Mouse (Mus musculus): Measurements from ENCODE around the gene Slc4a1ap. TPM values are rescaled to one million over a fixed set of nuclear protein-coding genes. Genes with fewer than 3 reads are reported as not detected.
"Not testable (repeated sequence)": the region's sequence is repeated elsewhere in the genome, so short reads cannot be mapped to it uniquely, and the experiment has no call there.

Gene Slc4a1ap
- total RNA-seq (2021): 10 to 100 TPM; 21.2 to 21.4 TPM

DNA sequence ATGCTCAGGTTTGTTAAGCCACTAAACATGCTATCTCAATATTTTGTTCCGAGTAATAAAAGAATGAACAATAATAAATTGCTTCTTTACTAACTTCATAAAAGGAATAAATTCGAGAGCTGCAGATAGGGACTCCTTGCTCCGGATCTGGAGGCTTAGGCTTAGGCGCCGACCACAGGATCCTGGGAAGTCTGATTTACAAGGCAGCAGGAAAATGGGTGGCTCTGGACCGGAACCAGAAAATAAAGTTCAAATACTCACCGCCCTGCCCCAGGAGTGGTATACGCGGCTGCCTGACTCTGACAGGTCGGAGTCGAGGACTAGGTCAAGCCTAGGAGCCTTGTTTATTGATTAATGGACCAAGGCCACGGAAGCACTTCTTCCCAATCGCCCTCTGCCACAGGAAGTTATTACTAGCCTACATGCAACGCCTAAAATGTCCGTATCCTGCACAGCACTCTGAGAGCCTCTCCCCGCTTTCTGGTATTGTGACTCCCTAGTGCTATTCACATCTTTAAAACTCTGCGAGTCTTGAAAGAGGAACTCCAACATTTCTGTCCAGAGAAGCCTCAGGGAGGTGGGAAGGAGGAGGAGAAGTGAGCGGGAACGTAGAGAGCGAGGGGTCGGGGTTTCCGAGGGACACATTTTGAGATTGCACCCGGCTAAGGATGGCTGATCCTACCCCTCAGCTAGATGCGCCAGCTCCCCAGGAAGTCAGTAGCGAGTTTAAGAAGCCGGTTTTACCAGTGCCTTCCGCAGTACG is at the start of gene Slc4a1ap:
Gene Slc4a1ap, plus strand, starts transcription at position 642 of the 763 bp plus-strand sequence.
- peak; percentile 87 for DNase-seq

DNA sequence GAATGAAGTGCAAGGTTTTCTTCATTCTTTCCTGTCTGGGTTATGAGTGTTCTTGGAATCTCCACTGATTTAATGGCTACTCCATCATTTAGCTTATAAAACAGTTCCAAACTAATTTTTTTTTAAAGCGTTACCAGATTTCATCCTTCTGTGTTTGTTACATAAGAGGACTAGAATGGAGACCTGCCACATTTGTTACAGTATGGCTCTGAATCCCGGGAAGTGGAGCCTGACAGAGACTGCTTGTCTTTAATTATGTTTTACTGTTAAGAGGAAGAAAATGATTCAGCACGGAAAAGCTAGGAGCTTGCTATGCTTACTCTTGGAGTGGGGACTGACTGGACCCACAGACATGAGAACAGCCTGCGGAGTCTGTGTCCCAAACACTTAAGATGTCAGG is 46.3 kb upstream of the Slc4a1ap start:
- DNase-seq: no peak

DNA sequence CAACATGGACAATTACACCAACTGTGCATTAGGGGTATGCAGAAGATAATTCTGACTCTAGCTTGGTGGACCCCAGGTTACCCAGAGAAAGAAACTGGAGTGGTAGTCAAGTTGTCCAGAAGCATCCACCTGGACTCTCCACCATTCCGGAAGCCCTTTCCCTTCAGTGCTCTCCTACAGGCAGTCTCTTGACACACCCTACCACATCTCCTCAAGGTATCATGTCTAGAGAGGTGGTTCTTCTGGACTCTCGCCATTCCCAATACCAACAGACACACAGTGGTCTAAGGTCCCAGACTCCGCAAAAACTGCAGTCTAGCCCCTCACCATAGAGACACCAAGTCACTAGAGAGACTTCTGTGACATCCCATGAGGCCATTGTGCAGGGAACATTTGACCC is 41.4 kb upstream of the Slc4a1ap start, which contains the start of gene 4930548H24Rik:
Gene 4930548H24Rik, plus strand, starts transcription at position 301 of the 400 bp plus-strand sequence.
- DNase-seq: no peak

DNA sequence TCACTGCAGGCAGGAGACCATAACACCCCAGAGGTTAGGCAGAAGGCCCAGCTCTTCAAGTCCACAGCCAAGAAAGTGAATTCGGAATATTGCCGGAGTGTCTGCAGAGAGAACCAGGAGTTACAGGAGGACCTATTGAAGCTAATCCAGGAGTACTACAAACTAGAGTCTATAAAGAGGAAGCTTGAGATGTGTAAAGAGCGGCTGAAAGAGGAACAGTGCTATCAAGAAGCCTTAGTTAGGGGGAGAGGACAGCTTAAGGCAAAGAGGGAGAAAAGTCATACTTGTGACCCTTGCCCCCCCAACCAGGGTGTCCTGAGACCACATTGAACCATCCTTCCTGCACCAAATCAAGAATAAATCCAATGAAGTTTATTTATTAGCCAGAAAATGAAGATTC is 38.9 kb upstream of the Slc4a1ap start:
- no peak for DNase-seq

DNA sequence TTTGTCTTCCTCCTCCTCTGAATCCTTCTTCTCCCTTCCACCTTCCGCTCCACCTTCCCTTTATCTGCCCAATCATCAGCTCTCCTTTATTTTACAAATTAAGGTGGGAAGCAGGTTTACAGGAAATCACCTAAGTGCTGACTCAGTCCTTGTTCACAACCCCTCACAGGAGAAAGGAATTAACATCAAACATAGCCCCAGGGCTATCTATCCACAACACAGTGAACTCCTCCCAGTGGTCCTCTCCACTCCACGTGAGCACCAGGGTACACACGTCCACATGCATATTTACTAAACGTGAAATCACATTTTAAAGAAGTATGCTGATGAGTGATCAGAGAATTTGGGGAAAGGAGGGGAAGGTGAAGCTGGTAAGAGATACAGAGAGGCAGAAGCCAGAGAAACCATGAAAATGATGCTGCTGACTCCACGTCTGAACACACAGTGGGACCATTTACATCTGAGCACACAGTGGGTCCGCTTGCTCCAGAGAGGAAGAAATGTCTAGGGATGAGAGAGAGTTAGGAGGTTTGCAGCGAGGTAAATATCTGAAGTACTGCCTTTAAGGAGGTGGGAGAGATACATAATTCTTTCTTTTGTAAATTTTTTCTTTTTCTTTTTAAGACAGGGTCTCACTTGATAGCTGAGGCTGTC is 37.6 kb upstream of the Slc4a1ap start:
- no peak for DNase-seq

DNA sequence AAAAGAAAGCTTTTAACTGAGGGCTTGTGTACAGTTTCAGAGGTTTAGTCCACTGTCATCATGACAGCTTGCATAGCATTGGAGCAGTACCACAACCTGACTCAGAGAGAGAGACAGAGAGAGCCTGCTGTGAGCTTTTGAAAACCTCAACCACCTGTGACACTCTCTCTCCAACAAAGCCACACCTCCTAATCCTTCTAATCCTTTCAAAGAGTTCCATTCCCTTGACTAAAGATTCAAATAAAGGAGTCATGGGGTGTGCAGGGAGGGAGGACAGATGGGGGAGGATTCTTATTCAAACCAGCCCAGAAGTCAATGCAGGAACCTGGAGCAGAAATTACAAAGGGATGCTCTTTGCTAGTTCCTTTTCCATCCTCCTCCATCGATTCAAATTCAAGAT is 34.8 kb upstream of the Slc4a1ap start:
- no peak for DNase-seq

DNA sequence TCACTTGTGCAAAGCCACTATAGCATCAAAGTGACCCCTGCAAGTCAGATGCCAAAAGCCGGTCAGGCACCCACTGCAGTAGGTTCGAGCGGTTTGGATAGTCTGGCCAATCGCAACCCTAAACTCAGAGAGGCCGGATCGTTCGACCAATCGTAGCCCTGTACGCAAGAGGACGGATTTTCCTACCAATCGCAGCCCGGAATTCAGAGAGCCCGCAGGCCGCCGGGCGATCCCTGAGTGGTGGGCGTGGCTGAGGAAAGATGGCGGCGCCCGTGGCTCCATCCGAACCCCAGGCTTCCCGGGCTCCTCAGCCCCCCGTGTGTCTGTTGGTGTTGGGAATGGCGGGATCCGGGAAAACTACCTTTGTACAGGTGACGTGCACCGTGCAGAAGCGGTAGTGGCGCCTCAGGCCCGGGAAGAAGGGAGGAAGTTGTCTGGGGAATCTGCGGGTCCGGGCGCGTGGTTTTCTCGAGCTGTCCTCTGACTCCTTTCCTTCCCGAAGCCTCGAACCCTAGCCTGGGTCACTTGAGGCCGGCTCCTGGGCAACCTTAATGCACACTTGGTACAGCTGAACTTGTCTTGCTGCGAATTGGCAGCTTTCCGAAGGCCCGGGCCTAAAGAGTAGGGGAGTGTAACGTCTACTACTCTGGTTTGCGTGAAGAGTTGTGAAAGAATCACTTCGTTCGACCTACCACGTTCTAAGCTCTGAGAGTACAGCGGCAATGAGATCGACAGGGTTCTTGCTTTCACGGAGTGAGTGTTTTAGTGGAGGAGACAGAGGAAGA is 32.1 kb upstream of the Slc4a1ap start, which contains the start of gene Gpn1:
Gene Gpn1, plus strand, starts transcription at position 229 of the 785 bp plus-strand sequence.
- peak; percentile 92 for DNase-seq

DNA sequence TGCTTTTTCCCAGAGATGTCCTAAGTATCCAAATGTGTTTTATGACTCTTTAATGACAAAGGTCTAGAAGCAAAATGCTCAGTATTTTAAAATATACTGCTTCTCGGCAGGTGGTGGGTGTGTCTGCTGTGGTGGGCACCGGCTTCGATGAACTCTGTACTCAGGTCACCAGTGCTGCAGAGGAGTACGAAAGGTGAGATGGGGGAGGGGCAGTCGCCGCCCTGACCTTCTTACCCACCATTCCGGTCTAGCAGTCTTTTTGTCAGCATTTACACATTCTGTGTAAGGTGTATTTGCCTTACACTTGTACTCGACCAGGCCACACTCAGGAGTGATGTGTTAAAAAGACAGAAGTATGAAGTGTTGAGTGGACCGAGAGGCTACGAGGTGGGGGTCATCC is 22.0 kb upstream of the Slc4a1ap start:
- no peak for DNase-seq

DNA sequence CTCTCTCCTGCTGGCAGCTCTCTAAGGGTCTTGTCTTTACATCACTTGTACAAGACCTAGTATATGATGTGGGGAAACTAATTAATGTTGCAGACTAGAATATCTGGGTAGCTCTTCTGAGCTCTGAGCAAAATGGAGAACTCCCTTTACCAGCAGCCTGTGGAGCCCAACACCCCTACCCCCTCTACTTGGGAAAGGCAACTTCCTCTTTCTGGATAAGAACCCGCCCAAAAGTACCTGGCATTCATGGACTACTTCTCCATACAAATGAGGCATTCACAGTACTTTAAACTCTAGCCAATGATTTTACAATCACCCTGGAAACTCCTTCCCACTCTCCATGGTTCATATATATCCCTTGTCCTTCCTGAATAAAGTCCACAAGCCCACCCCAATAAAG is 14.3 kb upstream of the Slc4a1ap start:
- no peak for DNase-seq

DNA sequence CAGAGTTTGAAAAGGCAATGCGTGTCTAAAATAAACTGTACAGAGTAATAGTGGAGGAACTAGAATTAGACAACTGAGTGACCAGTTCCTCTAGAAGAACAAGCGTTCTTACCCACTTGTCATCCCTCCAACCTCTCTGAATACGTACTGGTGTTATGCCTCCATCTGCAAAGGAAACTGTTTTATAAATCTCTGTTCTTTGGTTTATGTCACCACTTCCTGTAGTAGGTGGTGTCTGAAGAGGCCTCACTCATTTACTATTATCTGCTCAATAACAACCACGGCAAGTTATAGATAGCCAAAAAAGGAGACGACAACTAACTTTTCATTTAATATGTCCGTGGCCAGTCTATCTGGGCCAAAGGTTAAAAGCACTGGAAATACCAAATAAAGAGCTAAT is 6.2 kb upstream of the Slc4a1ap start:
- DNase-seq: no peak

DNA sequence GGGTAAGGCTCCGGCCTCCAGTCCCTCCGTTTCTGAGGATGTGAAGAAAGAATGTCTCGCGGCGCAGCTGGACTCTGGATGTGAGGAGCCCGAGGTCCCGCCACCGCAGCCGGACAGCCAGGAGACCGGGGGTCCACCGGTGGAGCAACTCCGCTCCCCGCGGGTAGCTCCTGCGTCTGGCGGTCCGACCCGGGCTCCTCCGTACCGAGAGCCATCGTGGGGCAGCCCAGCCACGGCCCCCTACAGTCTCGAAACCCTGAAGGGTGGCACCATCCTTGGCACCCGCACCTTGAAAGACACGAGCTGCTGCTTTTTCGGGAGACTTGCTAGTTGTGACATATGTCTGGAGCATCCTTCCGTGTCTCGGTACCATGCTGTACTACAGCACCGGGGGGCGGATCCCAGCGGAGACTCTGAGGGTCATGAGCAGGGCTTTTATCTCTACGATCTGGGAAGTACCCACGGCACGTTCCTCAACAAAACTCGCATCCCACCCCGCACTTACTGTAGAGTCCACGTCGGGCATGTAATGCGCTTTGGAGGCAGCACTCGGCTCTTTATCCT is 404 bp downstream of the Slc4a1ap start:
- DNase-seq: no peak

DNA sequence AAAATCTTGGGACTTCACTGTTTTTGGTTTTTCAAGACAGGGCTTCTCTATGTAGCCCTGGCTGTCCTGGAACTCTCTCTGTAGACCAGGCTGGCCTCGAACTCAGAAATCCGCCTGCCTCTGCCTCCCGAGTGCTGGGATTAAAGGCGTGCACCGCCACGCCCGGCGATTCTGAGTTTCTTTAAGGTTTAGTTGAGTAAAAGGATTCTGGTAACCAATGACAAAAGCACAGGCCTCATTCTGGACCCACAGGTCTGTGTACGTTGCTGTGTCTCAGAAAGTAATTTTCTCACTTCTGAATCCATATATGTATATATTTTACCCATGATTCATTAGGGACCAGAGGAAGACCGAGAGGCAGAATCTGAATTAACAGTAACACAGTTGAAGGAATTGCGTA is 912 bp downstream of the Slc4a1ap start, which contains the start of gene Supt7l:
Gene Supt7l, minus strand, starts transcription at position 101 of the 400 bp plus-strand sequence.
- not testable (repeated sequence) for DNase-seq

DNA sequence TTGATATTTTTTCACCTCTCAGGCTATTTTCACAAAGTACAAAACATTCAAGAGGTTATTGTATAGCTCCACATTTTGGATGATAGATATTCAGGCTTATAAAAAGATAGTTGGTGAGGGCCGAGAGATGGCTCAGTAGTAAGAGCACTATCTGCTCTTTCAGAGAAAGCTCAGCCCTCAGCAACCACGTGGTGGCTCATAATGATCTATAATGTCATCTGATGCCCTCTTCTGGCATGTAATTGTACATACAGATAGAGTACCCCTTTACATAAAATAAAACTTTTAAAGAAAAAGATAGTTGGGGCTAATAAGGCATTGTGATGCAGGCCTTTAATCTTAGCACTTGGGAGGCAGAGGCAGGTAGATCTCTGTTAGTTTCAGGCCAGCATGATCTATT is 1.8 kb downstream of the Slc4a1ap start:
- DNase-seq: no peak

DNA sequence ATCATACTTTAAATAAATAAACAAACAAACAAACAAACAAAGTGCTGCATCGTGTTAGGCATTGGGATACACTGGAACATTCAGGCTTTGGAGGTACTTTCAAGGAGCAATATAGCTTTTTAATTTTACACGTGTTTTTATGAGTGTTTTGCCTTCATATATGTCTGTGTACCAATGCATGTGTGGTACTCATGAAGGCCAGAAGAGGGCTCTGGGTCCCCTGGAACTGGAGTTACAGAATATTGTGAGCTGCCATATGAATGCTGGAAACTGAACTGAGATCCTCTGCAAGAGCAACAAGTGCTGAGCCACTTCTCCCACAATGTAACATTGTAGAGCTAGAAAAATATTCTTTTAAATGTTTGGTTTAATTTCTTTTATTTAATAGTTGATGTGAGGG is 8.4 kb downstream of the Slc4a1ap start:
- no peak for DNase-seq

DNA sequence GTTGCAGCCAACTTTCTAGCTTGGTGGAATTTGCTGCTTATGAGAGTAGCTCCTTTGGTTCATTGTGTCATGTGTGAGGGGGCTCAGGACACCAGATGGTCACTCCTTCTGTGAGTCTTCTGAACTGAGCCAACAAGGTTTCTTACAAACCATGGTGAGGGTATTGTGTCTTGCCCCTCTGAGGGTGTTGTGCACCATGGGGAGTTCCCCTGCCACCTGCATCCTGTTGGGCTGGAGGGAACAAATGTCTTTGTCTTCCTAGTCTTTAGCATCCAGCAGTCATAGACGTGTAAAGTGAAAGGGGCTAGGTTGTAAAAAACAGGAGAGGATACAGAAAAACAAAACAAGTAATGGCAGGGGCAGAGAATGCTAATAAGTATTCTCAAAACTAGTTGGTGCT is 32.6 kb downstream of the Slc4a1ap start:
- no peak for DNase-seq

DNA sequence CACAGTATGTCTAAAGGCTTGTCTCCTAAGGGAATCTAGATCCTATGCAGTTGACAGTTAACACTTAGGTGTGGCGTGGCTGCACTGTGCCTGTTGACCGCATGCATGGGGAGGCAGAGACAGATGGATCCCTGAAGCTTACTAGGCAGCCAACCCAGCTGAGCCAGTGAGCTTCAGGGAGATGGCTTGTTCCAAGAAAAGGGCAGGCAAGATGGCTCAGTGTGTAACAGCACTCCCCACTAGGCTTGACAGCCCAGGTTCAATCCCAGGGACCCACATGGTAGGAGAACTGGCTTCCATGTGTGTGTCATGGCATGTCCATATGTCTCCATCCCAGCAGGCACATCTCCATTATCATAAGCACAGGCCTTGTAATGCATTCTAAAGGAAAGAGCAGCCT is 33.6 kb downstream of the Slc4a1ap start:
- DNase-seq: no peak

DNA sequence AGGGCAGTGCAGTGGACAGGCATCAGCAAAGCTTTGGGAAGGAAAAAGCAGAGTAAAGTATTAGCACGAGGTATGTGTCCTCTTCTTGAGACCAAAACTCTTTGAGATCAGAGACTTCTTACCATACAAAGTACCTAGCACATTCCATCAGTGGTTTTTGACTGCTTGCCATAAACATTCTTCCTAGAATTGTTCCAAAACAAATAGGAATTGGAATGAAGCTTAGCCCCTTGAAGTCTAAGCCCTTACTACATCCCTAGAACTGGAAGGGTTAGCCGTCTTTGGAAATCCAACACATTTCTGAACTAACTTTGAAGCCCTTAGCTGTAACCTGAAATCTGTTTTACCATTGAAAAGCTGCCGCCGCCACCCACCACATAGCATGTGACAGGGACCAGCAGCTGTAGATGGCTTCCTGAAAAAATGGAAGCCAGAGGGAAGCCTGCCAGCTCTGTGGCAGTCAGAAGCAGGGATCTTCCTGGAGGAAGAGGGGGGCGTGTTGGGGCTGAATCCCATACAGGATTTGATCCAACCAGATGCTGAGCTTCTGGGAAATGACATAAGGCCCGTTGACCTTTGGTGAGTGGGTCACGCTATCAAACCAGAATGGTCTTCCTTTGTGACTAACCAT is 35.4 kb downstream of the Slc4a1ap start:
- peak; percentile 68 for DNase-seq

DNA sequence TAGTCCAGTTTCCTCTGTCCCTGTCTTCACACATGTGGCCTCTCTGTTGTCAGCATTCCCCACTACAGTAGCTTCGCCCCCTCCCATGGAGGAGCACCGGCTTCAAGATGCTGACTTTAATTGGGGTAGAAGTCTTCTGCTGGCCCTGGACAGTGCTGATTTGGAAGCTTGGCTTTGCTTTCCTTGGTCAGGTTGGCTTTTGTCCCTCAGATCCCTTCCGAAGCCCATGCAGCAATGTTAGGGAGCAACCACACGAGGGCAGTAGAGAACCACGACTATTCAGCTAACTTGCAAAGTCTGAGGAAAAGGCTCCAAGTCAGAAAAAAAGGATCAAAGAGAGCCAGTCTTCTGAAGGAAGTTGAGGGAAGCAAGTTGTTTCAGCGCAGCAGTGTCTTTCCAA is 36.7 kb downstream of the Slc4a1ap start:
- DNase-seq: peak; percentile 88

DNA sequence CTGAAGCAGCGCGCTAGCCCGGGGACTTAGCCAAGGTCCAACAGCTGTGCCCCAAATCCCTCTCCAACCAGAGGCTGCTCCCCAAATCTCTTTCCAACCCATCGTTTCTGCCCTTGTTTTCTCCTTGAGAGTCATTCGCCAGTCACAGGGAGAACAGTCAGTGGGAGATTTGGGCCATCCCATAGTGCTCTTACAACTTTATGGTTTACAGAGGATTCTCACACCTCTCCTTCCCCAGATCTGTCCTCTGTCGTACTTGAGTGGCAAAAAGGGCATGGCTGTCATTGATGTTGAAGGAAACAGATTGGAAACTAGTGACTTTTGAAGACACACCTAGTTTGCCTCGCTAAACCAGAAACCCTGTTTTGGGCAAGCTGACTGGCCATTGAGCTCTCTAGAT is 37.1 kb downstream of the Slc4a1ap start:
- no peak for DNase-seq

DNA sequence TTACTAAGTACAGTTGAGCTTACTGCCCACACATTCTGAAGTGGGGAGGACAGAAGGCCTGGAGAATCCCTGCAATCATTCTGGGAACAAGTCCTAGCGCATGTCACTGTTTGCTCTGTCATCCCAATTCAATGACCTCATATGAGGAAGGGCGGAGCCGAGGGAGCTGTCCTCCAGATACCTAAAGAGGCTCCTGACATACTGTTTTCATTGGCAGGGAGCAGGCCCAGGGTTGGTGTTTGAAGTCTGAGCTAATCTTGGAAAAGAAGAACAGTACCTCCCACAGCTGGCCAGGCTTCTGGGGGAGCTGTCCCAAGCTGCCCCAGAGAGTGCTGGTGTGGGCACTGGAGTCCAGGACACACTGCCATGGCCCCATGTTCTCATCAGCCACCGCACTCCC is 38.2 kb downstream of the Slc4a1ap start:
- peak; percentile 72 for DNase-seq

DNA sequence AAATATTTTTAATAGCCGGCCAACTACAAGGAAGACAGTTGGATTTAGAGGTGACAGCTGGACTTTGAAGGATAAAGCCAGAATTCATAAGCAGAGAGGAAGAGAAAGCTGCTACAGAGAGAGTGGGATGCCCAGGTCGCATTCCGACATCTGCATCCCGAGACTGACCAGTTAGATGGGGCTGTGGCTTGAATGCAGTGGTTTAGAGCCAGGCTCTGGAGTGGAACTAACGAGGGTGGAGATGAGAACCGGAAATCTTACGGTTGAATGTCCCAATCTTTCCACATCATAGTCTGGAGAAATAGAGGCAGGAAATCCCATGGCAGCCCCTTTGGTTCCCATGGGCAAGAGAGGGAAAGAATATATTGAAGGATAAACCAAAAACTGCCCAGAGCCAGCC is 39.2 kb downstream of the Slc4a1ap start:
- no peak for DNase-seq

DNA sequence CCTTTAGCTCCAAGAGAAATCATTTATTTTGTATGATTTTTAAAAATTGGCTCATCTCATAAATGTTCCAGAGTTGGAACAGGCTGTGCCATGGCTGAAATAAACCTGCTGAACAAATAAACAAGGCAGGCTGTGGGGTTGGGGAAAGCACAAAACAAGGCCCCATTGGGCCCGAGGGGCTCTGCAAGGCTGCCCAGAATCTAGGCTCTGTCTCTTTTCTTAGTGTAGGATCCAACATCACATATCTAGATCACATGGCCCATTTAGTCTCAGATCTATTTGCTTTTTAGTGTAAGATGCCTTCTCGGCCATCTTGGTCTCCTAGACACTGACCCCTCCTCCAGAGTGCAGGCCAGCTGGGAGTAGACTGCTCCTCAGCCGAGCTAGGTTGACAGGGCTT is 39.7 kb downstream of the Slc4a1ap start:
- DNase-seq: no peak

All from heart, postnatal 4 days (tissue).